Mouse (Mus musculus): ENCODE measurements around the gene Fbxo22.
"Not testable (repeated sequence)": the region's sequence is repeated elsewhere in the genome, so short reads cannot be mapped to it uniquely, and the experiment has no call there.

The Fbxo22 gene

DNA sequence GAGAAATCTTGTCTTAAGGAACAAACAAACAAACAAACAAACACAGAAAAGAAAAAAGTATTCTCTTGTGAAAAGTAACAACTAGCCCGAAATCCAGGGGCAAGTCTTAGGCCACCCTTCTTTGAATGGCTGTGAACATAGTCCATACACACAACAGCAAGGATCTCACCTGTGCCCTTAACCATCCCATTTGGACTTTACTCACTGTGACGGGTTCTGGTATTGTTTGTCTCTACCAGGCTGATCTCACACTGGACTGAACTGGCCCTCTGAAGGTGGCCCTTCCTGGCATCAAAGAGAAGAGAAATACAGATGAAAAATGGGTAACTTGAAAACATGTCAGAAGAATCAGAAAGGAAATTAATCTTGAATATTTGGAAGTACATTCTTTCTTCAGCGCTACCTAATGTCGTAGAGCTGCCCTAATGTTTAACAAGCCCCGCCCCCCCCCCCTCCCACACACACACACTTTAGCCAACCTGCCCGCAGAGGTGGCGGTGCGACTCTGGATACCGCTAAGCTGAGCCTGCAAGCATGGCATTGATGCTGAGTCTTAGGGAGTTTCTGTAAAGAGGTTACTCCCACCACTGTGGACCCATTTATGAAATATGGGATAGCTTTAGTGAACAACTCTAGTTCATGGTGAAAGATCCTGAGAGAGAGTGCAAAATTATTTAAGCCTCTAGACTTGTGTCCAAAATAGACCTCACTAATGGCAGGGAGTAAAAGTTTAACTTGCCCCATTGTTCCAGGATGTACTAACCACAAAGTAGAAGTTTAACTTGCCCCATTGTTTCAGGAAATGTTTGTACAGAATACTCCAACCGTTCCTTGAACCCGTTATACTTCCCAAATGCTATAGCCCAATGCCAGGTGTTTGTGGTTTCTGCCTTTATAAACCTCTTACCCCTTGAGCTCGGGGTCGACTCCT lies 27.8 kb downstream of the Fbxo22 start:
- no peak for DNase-seq (ENCODE audit: low spot score in 2 of 2)

DNA sequence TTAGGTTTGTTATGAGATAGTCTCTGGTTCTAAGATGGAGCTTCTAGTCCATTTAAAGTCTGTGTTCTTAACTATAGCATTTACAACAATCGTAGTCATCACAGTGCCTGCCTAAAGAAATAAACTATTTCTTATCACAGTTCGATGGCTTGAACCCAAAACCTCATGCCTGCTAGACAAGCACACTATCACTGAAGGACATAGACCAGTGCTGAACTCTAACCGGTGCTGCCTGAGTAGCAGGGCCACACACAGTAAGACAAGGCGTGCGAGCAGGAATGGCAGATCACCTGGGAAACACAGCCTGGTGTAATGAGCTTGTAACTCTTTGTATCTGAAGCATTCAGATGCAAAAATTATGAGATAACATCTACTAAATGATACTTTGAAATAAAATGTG lies 32.1 kb downstream of the Fbxo22 start:
- no peak for DNase-seq (ENCODE audit: low spot score in 2 of 2)

DNA sequence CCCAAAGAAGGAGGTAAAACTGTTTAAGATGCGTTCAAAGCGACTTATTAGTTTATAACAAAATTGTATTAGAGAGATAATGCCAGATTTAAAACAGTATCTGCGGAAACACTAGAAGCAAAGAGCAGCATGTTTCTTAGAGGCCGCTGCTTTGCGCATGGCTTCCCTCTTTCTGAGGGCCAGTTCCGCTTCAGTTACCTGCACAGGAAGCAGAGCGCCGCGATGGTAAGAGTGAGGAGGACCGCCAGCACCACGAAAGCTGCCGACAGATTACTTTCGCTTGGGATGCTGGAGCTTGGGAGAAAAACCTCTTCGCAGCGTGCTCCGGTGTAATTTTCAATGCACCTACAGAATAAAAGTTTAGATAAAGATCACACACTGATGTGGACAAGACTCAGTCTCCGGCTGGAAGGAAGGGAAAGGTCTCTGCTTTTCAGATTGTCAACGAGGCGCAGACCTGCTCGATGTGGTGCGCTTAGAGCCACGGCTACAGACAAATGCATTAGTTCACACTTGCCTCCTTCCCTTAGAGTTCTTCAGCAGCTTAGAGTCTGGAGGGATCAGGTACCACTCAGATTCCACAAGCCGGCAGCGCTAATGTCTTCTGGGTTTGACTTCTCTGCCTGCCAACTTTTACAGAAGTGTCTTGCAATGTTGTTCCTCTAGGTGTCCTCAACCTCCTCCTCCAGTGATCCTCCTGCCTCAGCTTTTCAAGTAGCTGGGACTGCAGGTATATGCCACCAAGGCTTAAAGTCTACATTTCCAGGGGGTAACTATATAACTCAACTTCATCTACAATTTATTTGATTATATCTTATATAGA lies 33.3 kb downstream of the Fbxo22 start:
- DNase-seq (ENCODE audit: low spot score in 2 of 2), result no peak

DNA sequence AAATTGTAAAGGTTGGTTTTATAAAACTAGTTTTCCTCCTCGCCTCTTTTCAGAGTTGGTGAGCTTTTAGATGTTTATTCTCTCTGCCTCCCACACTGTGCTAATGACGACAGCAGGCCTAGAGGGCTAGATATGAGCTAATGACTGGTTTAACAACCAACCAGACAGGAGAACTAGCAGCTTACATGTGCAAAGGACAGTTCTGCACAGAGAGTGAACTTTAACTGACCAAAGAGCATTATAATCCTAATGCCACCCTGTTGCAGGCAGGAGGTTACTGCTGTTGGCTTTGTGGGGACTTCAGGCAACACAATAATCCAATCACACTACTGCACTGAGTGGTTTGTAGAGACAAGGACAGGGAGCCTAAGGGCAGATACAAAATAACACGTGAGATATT lies 34.6 kb downstream of the Fbxo22 start:
- DNase-seq (ENCODE audit: low spot score in 2 of 2), result no peak

DNA sequence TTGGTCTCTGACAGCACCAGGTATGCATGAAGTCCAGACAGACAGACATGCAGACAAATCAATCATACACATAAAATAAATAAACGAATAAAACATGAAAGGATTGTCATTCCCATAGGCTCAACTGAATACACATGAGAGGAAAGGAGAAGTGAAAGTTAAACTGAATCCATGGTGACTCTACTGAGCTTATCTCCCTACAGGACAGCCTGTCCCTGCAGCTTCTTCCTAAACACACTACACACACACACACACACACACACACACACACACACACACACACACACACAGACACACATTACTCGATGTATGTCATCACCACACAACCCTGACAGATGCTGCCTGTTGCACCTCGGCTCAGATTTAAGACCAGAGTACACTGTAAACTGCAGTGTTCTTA lies 35.4 kb downstream of the Fbxo22 start:
- DNase-seq (ENCODE audit: low spot score in 2 of 2), result no peak

DNA sequence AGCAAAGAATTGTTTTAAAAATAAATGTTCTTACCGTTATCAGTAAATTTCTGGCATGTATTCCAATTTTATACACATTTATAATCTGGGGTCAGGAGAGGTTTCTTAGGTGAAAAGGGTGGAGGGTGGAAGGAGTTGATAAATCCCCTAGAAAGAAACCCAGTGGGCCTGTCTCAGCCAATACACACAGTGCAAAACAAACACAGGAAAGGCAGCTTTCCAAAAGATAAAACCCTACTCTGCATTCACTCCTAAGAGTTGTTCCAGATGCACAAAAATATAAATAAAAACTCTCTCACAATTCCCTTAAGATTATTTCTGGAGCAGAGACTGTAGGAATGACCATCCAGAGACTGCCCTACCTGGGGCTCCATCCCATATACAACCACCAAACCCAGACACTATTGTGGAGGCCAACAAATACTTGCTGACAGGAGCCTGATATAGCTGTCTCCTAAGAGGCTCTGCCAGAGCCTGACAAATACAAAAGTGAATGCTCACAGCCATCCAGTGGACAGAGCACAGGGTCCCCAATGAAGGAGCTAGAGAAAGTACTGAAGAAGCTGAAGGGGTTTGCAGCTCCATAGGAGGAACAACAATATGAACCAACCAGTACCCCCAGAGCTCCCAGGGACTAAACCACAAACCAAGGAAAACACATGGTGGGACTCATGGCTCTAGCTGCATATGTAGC lies 36.5 kb downstream of the Fbxo22 start:
- not testable (repeated sequence) for DNase-seq (ENCODE audit: low spot score in 2 of 2)

DNA sequence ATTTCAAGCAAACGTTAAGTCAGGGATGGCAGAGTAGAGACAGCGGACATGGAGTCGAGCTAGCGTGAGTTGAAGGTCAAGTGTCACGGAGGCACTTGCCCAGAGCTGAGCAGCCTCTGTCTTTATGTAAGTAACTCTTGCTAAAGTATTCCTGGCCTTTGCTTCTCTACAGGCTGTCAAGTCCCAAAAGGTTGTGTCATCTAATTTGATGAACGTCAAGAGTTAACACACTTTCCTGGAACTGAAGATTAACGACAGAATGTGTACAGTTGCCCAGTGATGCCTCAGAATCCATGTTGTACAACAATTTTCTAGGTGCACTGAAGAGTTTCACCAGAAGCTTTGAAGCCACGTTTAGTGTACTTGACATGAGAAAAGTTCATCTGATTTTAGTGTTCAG lies 37.7 kb downstream of the Fbxo22 start:
- no peak for DNase-seq (ENCODE audit: low spot score in 2 of 2)

DNA sequence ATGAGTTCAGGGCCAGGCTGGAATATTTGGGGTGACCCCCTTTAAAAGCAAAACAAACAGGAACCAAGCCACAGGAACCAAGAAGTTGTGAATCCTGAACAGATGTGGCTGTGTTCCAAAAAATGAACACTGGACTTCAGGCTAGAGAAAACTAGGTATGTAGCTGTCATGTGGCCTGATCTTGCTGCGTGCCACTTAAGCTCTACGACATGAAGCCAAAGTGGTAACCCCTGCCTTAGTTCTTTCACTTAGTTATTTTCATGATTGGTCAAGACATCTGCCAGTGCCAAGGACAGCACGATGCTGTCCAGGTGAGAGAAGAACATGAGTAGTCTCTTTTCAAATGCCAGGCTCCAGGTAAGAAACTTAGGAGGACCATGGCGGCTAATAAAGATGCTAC lies 38.2 kb downstream of the Fbxo22 start:
- DNase-seq (ENCODE audit: low spot score in 2 of 2), result no peak

DNA sequence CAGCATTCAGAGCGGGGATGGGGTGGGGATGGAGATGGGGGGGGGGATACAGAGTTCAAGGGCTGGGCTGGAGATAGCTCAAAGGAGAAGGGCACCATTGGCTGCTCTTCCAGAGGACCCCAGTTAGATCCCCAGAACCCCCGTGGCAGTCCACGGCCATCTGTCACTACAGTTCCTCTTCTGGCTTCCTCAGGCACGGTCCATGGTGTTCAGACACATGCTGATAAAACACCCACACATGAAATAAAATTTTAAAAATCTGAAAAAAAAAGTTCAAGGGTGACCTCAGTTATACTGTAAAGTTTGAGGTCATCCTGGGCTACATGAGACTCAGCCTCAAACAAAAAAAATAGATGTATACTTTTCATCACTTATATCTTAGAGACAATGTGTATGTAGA lies 39.7 kb downstream of the Fbxo22 start:
- DNase-seq (ENCODE audit: low spot score in 2 of 2), result no peak

DNA sequence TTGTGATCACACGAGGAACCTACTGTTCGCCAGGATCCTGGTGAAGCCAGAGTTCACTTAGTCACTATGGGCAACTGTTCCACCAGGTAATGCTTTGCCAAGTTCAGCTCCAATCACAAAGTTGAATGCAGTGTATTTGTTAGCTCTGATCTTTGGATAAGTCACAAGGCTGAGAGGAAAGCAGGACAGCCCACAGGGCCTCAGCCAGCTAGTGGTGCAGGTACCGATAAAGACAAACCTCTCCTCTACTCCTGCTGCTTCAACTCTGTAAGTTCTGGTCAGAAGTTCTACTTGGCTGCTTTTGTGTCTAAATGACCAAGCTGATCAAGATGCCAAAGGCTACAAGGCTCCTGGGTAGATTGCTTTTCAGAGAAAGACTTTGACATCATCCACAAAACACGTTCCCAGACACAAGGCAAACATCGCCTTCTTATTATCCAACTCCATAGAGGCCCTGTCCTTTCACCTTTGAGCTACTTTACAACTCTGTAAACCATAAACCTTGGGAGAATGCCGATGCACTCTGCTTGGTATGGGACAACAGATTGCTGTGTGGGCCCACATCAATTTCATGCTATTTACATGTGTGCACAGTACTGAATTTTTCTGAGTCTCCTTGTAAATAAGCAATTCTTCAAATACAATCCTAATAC lies 42.0 kb downstream of the Fbxo22 start:
- DNase-seq (ENCODE audit: low spot score in 2 of 2), result no peak

DNA sequence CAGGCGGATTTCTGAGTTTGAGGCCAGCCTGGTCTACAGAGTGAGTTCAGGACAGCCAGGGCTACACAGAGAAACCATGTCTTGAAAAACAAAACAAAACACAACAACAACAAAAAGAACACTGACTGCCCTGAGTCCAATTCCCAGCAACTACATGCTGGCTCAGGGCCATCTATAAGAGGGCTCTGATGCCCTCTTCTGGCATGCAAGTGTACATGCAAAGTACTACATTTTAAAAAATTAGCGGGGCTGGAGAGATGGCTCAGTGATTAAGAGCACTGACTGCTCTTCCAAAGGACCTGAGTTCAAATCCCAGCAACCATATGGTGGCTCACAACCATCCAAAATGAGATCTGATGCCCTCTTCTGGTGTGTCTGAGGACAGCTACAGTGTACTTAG lies 43.4 kb downstream of the Fbxo22 start:
- not testable (repeated sequence) for DNase-seq (ENCODE audit: low spot score in 2 of 2)

DNA sequence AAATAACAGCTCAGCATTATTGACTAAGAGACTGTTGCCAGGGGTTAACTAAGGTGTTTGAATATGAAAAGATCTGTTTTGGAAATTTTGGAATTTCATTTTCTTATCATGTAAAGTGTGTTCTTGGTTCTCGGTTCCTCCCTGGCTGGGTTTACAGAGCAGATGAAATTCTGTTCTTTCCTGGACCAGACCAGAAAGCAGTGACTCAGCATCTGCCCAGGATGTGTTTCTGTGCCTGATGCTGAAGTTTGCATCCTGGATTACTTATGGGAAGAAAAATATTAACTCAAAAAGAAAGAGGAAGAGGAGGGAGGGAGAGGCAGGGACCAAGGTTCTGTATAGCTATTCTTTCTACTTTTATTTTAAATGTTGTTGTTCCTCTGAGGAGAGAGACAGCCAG lies 45.1 kb downstream of the Fbxo22 start:
- DNase-seq (ENCODE audit: low spot score in 2 of 2), result no peak

DNA sequence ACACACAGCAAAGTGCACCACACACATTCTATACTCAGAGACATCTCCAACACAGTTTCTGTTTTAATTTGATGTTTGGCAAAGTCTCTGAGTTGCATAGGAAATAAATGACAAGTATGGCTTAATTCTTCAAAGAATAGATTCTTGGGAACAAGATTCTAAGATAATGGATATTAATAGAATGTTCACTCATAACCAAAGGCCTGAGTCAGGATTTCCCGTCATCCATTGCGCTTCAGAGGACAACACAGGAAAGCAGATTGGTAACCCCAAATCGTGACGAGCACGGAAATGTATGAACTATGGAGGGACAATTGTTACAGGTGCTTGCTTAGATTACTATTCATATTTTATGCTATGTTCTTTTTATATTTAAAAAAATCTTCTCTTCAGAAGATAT lies 46.3 kb downstream of the Fbxo22 start:
- DNase-seq (ENCODE audit: low spot score in 2 of 2), result no peak

DNA sequence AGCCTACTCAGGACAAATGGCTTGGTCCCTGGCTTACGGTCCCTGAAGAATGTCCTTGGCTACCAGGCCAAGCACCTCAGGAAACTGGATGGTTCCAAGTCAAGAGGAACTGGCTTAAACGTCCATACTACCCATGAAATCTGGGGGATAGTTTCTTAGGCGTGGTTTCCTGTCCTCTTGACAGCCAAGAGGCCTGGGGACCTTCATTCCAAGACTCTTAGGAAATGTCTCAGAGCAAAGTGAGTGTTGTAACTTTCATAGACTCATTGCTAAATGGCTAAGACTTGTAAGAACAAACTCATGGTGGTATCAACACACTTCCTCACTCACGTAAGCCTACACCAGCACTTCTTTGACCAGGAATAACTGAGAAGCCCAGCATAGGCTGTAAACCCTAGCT lies 46.9 kb downstream of the Fbxo22 start:
- no peak for DNase-seq (ENCODE audit: low spot score in 2 of 2)

DNA sequence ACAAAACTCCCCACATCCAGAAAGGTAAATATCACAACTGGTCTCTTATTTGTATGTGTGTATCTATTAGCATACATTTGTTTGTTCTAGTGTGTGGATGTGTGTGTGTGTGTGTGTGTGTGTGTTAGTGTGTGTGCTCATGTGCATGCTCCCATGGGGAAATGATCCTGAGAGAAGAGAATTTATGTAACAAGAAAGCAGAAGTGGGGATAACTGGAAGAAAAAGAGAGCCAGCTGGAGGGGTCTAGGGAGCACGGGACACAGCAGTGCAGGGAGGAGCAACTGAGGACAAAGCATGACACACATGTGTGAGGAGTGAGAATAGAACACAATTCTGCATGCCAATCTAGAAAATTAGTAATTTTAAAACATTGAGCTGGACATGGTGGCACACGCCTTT lies 48.4 kb downstream of the Fbxo22 start:
- DNase-seq (ENCODE audit: low spot score in 2 of 2), result no peak

DNA sequence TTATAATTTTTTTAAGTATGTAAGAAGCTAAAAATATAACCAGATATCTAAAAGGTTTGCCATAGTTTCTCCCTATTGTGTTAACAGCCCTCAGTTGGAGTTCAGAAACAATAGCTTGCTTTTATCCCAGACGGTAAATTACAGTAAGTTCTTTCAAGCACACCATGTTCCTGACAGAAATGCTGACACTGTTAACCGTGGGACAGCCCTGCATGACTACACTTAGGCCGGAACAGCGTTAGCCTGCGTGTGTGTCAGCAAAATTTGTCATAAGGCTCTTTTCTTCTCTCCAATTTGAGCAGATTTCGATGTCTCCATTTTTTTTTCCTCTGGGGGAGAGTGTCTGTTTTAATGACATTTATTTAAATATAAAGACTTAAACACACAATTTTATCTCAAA lies 51.0 kb downstream of the Fbxo22 start:
- DNase-seq (ENCODE audit: low spot score in 2 of 2), result no peak

DNA sequence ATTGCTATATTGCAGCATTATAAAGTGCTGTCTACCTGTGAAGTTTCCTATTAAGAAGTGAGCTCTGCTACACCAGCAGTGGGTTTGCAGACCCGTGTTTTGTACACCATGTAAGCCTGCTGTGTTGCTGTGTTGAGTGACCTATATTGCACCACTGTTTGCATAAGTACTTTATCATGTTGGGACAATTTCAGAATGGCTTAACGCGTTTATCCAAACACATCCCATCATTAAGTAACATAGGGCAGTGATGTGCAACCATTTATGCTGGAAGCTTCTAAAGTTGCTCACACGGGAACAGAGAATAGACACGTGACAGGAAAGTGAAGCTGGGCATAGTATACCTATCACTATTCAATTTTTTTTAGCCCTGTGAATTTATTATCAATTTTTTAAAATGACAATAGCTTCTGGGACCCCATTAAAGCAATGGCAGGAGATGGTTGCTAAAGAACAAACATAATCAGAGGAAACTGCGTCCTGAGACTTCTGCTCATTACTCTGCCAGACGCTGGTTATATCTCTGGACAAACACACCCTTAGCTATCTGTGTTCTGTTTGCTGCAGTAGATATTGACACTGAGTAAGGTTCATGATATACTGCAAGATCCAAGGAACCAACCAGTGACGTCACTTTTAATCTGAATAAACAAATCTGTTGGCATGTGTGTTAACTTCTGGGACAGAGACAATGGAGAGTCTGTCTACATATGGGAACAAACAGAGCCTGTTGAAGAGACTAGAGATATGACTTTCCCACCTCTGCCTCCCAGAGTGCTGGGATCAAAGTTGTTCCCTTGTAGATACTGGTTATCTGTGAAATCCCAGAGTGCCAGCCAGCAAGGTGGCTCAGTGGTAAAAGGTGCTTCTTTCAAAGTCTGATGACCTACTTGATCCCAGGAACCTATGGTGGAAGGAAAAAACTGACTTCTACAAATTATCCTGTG lies 55.9 kb downstream of the Fbxo22 start:
- no peak for DNase-seq (ENCODE audit: low spot score in 2 of 2)

DNA sequence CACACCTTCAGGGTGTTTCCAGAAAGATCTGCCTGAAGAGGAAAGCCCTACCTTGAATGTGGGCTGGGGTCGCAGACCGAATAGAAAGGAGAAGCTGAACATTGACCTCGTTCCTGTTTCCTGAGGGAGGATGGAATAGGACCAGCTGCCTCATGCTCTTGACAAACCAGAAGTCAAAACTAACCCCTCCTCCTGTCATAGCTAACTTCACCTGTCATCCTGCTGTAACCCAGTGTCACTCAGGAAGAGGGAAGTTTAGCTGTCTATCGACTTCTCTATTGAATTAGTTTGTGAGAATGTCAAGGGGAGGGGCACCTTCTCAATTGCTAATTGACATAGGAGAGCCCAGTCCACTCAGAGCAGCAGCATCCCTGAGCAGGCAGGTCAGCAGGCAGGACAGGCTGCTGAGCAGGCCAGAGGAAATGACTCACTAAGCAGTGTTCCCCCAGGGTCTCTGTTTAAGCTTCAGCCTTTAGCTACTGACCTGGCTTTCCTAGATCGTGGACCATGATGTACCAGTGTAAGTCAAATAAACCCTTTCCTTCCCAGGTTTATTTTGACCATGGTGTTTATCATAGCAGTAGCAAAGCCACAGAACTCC lies 63.3 kb downstream of the Fbxo22 start:
- DNase-seq (ENCODE audit: low spot score in 2 of 2), result no peak

DNA sequence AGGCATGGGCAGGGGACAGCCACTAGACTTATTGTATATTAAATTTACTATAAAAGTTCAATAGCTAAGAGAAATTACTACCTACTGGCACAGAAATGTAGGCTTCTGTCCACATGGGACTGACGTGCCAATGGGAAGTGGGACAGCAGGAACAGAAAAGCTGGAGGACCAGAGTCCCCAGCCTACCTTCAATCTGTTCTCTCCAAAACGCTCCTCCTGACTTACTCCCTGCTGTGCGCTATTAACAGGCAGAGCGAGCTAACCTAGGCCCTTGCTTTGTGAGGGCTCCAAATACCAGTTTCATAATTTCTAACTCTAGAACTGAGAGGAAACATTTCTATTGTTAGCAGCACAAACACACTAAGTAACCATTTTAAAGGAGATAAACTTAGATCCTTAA lies 65.2 kb downstream of the Fbxo22 start:
- no peak for DNase-seq (ENCODE audit: low spot score in 2 of 2)

Data from frontal cortex, postnatal 25 days (tissue).